Mouse (Mus musculus) lung, adult 18-20 months (tissue): ENCODE results near the gene Gzmk.

Source experiments
- DNase-seq, 2 experiments: peaks; one replicate each; pipeline ENCODE4 v3.0.0; 2022; ENCODE audit warnings: mixed read lengths in 2 of 2

Gene Gzmk

GRCm38 (mm10) chr13:113201631-113202030 is 24.1 kb downstream of the Gzmk start:
- DNase-seq: no peak

- DNase-seq: no peak
Observed at GRCm38 (mm10) chr13:113200726-113201125, 25.0 kb downstream of the Gzmk start.

- no peak for DNase-seq
Observed at GRCm38 (mm10) chr13:113199331-113199730, 26.4 kb downstream of the Gzmk start.

GRCm38 (mm10) chr13:113197872-113198502 is 27.7 kb downstream of the Gzmk start:
- DNase-seq: no peak

- no peak for DNase-seq
Observed at GRCm38 (mm10) chr13:113196808-113197674, 28.7 kb downstream of the Gzmk start.

GRCm38 (mm10) chr13:113183720-113184119 is 42.0 kb downstream of the Gzmk start:
- no peak for DNase-seq

GRCm38 (mm10) chr13:113183310-113183709 is 42.4 kb downstream of the Gzmk start:
- peak; percentile 5 to 14 for DNase-seq

- DNase-seq: no peak
Observed at GRCm38 (mm10) chr13:113174162-113174561, 51.5 kb downstream of the Gzmk start.

GRCm38 (mm10) chr13:113170256-113170655 is 55.5 kb downstream of the Gzmk start:
- no peak for DNase-seq

- DNase-seq: peak in 1 of 2 experiments; percentile 3
Observed at GRCm38 (mm10) chr13:113168018-113168534, 57.6 kb downstream of the Gzmk start.

GRCm38 (mm10) chr13:113164252-113165005 is 61.3 kb downstream of the Gzmk start:
- no peak for DNase-seq

- no peak for DNase-seq
Observed at GRCm38 (mm10) chr13:113151556-113151955, 74.2 kb downstream of the Gzmk start.

GRCm38 (mm10) chr13:113139597-113139996 is 86.1 kb downstream of the Gzmk start:
- no peak for DNase-seq

GRCm38 (mm10) chr13:113129974-113130373 is 95.7 kb downstream of the Gzmk start:
- no peak for DNase-seq
